In genomic region chr14:40992464-40992863, GRCm38 (mm10) we compare ENCODE assay signal across 13 mouse cellular contexts. TPM values are rescaled to one million over a fixed set of nuclear protein-coding genes. Genes with fewer than 3 reads are reported as not detected.
A peak's percentile ranks its signal among the peaks of the same experiment; 100 is the strongest.
DNase-seq lines count a peak whose midpoint lies in the region; ATAC-seq and TF ChIP-seq lines count a peak whose summit lies in the region.
"Had no signal": no experiment of that assay in that cellular context is flagged by ENCODE, and none has a peak within 500 bp of the region (broad histone marks: within the 10 kb centered on the region; RNA-seq: fewer than 3 reads in every experiment).

No protein-coding gene starts in this region.

- WGBS in intestine, embryonic 14.5 days = 54% methylated on average over 6 of the region's 6 CpGs
- 26% methylated on average over 6 of the region's 6 CpGs for WGBS in liver, postnatal 0 days (ENCODE audit: insufficient replicate concordance)

- no peaks in the 10 kb centered on the region for H3K27me3 ChIP-seq in intestine, embryonic 14.5 days (replicated peaks; ENCODE audit: control insufficient read depth, insufficient read depth, low read length)
- no peaks in the 10 kb centered on the region for H3K27me3 ChIP-seq in liver, postnatal 0 days (ENCODE audit: insufficient read depth, low read length)
- H3K27me3 ChIP-seq: forebrain, embryonic 13.5 days; heart, embryonic 13.5 days had no signal

- no peak overlapping the region for H3K27ac ChIP-seq in intestine, embryonic 14.5 days (ENCODE audit: low read depth)
- peak overlapping the region; percentile 53 for H3K27ac ChIP-seq in liver, postnatal 0 days (ENCODE audit: low read depth)
- no peak overlapping the region for H3K27ac ChIP-seq in layer of hippocampus, adult 2 months
- H3K27ac ChIP-seq: forebrain, embryonic 13.5 days; heart, embryonic 13.5 days; hindbrain, embryonic 14.5 days had no signal

- H3K4me3 ChIP-seq in intestine, embryonic 14.5 days (ENCODE audit: low read depth, low read length) = no peak overlapping the region
- H3K4me3 ChIP-seq in liver, postnatal 0 days (ENCODE audit: low read depth, low read length) = peak overlapping the region; percentile 22
- no peak overlapping the region for H3K4me3 ChIP-seq in layer of hippocampus, adult 2 months
- H3K4me3 ChIP-seq: forebrain, embryonic 13.5 days; heart, embryonic 13.5 days had no signal

- no peaks in the 10 kb centered on the region for H3K9me3 ChIP-seq in intestine, embryonic 14.5 days (ENCODE audit: control insufficient read depth, low read length)
- H3K9me3 ChIP-seq in liver, postnatal 0 days (ENCODE audit: low read length) = no peaks in the 10 kb centered on the region
- H3K9me3 ChIP-seq: forebrain, embryonic 13.5 days; heart, embryonic 13.5 days had no signal

- peaks cover 7% of the 10 kb centered on the region for H3K36me3 ChIP-seq in intestine, embryonic 14.5 days (ENCODE audit: control insufficient read depth, insufficient read depth, low read length)
- H3K36me3 ChIP-seq in liver, postnatal 0 days (replicated peaks; ENCODE audit: insufficient read depth, low read length) = peaks cover 19% of the 10 kb centered on the region

- H3K4me1 ChIP-seq in intestine, embryonic 14.5 days (replicated peaks; ENCODE audit: control insufficient read depth, insufficient read depth, low read length) = 0 out of 2 replicates have a peak, but pooled peaks cover 4% of the 10 kb centered on the region
- peaks cover 27% of the 10 kb centered on the region for H3K4me1 ChIP-seq in liver, postnatal 0 days (ENCODE audit: insufficient read depth)
- H3K4me1 ChIP-seq: forebrain, embryonic 13.5 days had no signal

- no peak overlapping the region for H3K9ac ChIP-seq in intestine, embryonic 14.5 days (ENCODE audit: low read length)
- H3K9ac ChIP-seq in liver, postnatal 0 days (replicated peaks) = peak overlapping the region; percentile 35
- H3K9ac ChIP-seq: forebrain, embryonic 13.5 days; heart, embryonic 13.5 days; hindbrain, embryonic 14.5 days had no signal

- ATAC-seq in CD4-positive, CD25-positive, alpha-beta regulatory T cell, adult 4 months = peak; percentile 45
- ATAC-seq in intestine, embryonic 14.5 days (replicated peaks; ENCODE audit: low FRiP score, low TSS enrichment, low read depth) = peak; percentile 72
- peak; percentile 64 for ATAC-seq in liver, postnatal 0 days
- ATAC-seq: forebrain, embryonic 13.5 days had no signal

- TF ChIP-seq EP300 in liver, postnatal 0 days (IDR thresholded peaks at IDR 0.05; ENCODE audit: low read depth) = peak; percentile 94

- peak; percentile 18 for DNase-seq in 416B (ENCODE audit: low read depth)
- no peak for DNase-seq in intestine, embryonic 14.5 days (ENCODE audit: low spot score)
- no peak for DNase-seq in liver, postnatal 0 days
- DNase-seq in testis, postnatal 10 days (ENCODE audit: low spot score) = no peak
- no peak for DNase-seq in adrenal gland, adult 18-20 months (ENCODE audit: low spot score in 2 of 2)
- DNase-seq in layer of hippocampus, adult 2 months (ENCODE audit: low spot score in 2 of 2) = no peak
- DNase-seq: cerebellum, adult 9-11 months; kidney, postnatal 14 days; right cerebral cortex, postnatal 4 days had no signal

- H3K4me2 ChIP-seq in intestine, embryonic 14.5 days (ENCODE audit: low read length) = no peak overlapping the region
- H3K4me2 ChIP-seq in liver, postnatal 0 days (ENCODE audit: low read depth, low read length) = peak overlapping the region; percentile 66
- H3K4me2 ChIP-seq: forebrain, embryonic 13.5 days; heart, embryonic 13.5 days; hindbrain, embryonic 14.5 days had no signal

- no peak for TF ChIP-seq CTCF in liver, postnatal 0 days (IDR thresholded peaks at IDR 0.05; ENCODE audit: low read depth)
- no peak for TF ChIP-seq CTCF in layer of hippocampus, adult 2 months (conservative IDR thresholded peaks at IDR 0.05)

RNA-seq across cellular contexts. Expression of gene Fam213a, which starts 21.1 kb away (rescaled TPM):
- polyA plus RNA-seq in CD4-positive, CD25-positive, alpha-beta regulatory T cell, adult 4 months (2017; shearing (Covaris generic)) = 10 to 100 TPM; 12.4 to 13.4 TPM
- 46.3 and 46.4 TPM in 2 replicates for polyA plus RNA-seq in intestine, embryonic 14.5 days (2014; fragmentation: Nextera tagmentation; extraction: Ambion mirVana)
- polyA plus RNA-seq in liver, postnatal 0 days (2015; fragmentation: Nextera tagmentation; extraction: Ambion mirVana) = 80.4 and 85.0 TPM in 2 replicates
- 100 to 1,000 TPM; 109 to 216 TPM for total RNA-seq in adrenal gland, adult 18-20 months (2021)
- total RNA-seq in layer of hippocampus, adult 2 months (2021) = 100 to 1,000 TPM; 154 to 159 TPM

RNA-seq across cellular contexts. Expression of gene Tspan14, which starts 25.9 kb away (rescaled TPM):
- 10 to 100 TPM; 62.4 to 88.4 TPM for polyA plus RNA-seq in CD4-positive, CD25-positive, alpha-beta regulatory T cell, adult 4 months (2017; shearing (Covaris generic))
- 71.4 and 76.1 TPM in 2 replicates for polyA plus RNA-seq in intestine, embryonic 14.5 days (2014; fragmentation: Nextera tagmentation; extraction: Ambion mirVana)
- polyA plus RNA-seq in liver, postnatal 0 days (2015; fragmentation: Nextera tagmentation; extraction: Ambion mirVana) = 22.0 and 24.9 TPM in 2 replicates
- total RNA-seq in adrenal gland, adult 18-20 months (2021) = 10 to 100 TPM; 33.7 to 35.0 TPM
- total RNA-seq in layer of hippocampus, adult 2 months (2021) = 10 to 100 TPM; 27.0 to 30.0 TPM
